Mouse (Mus musculus): ENCODE measurements around the gene Gja6. TPM values are rescaled to one million over a fixed set of nuclear protein-coding genes. Genes with fewer than 3 reads are reported as not detected.

Gene Gja6
- 0.03 and 0.04 TPM in 2 replicates for polyA plus RNA-seq (2012; rRNA removed)

DNA sequence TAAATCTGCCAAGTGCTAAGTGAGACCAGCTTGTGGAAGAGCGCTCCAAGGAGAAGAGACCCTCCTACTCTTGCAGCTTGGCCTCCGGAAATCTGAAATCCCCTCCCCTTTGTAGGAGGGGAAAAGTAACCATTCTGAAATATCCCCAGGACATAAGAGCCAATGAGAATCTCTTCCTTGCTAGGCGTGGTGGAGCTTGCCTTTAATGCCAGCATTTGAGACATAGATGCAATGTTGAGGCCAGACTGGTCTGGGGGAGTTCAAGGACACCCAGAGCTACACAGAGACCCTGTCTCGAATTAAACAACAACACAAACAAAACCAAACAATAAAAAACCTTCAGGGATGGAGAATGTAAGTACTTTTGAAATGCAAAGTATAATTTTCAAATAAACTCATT is at the start of gene Gja6:
Gene Gja6, minus strand, starts transcription at position 101 of the 400 bp plus-strand sequence.
- Histone ChIP-seq H3K4me1 (ENCODE audit: control insufficient read depth, insufficient read depth, low read length) (no peaks in the 10 kb centered on the region), H3K27me3 (replicated peaks; ENCODE audit: control insufficient read depth, insufficient read depth, low read length) (no peaks in the 10 kb centered on the region), H3K36me3 (ENCODE audit: control insufficient read depth, insufficient read depth, low read length) (no peaks in the 10 kb centered on the region), H3K27ac (ENCODE audit: insufficient read depth, low read depth, low read length) (no peak within 1 kb of the TSS), H3K4me3 (ENCODE audit: insufficient read depth, low read depth, low read length) (no peak within 1 kb of the TSS)
- TF ChIP-seq CTCF (conservative IDR thresholded peaks at IDR 0.05; ENCODE audit: insufficient read depth, insufficient read length, low read depth, low read length) (no peak), POLR2A (IDR thresholded peaks at IDR 0.05; ENCODE audit: low read depth, low read length) (no peak)
- WGBS, result 78% methylated on average over 4 of the region's 4 CpGs
- DNase-seq, result no peak

DNA sequence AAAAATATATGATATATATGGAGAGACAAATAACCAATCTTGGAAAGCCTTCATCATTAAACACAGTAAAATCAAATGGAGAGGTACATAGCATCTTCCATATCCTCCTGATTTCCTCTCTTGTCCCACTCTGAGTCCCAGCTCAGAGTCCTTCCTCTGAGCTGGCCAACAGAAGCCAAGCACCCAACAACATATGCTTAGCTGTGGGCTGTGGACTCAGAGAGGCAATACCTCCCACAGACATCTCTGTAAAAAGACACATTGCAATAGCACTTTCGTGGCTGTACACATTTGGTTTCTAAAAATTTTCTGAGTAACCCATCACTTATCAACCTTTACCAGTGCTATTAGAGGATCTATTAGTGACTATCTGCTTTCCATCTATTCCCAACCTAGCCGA is 42.7 kb upstream of the Gja6 start:
- Histone ChIP-seq H3K4me3 (ENCODE audit: insufficient read depth, low read depth, low read length) (no peak overlapping the region), H3K27ac (ENCODE audit: insufficient read depth, low read depth, low read length) (no peak overlapping the region), H3K27me3 (replicated peaks; ENCODE audit: control insufficient read depth, insufficient read depth, low read length) (no peaks in the 10 kb centered on the region), H3K36me3 (ENCODE audit: control insufficient read depth, insufficient read depth, low read length) (no peaks in the 10 kb centered on the region), H3K4me1 (ENCODE audit: control insufficient read depth, insufficient read depth, low read length) (no peaks in the 10 kb centered on the region; the same call in 1 of the 2 replicates)
- TF ChIP-seq CTCF (conservative IDR thresholded peaks at IDR 0.05; ENCODE audit: insufficient read depth, insufficient read length, low read depth, low read length) (no peak), POLR2A (IDR thresholded peaks at IDR 0.05; ENCODE audit: low read depth, low read length) (no peak)
- 86% methylated on average over 2 of the region's 2 CpGs for WGBS
- no peak for DNase-seq

DNA sequence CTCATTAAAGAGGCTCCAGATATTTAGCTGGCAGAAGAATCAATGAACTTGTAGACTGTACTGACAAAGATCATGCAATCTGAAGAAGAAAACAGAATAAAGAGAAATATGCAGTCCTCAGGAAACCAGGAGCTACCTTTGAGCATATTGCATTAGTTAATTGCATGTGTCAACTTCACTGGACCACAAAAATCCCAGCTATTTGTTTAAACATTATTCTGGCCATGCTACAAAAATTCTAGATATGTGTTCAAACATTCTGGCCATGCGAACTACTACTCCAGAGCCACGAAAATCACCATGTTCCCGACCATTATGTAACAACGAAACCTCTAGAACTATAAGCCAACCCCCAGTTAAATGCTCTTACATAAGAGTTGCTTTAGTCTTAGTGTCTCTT is 37.9 kb upstream of the Gja6 start:
- no peaks in the 10 kb centered on the region; the same call in 1 of the 2 replicates for H3K4me1 ChIP-seq (ENCODE audit: control insufficient read depth, insufficient read depth, low read length)
- H3K36me3 ChIP-seq (ENCODE audit: control insufficient read depth, insufficient read depth, low read length), result no peaks in the 10 kb centered on the region
- 37% methylated on average over 4 of the region's 4 CpGs for WGBS
- H3K27ac ChIP-seq (ENCODE audit: insufficient read depth, low read depth, low read length), result no peak overlapping the region
- TF ChIP-seq CTCF (conservative IDR thresholded peaks at IDR 0.05; ENCODE audit: insufficient read depth, insufficient read length, low read depth, low read length), result no peak
- TF ChIP-seq POLR2A (IDR thresholded peaks at IDR 0.05; ENCODE audit: low read depth, low read length), result no peak
- peak; percentile 4 for DNase-seq
- H3K4me3 ChIP-seq (ENCODE audit: insufficient read depth, low read depth, low read length), result no peak overlapping the region
- no peaks in the 10 kb centered on the region for H3K27me3 ChIP-seq (replicated peaks; ENCODE audit: control insufficient read depth, insufficient read depth, low read length)

DNA sequence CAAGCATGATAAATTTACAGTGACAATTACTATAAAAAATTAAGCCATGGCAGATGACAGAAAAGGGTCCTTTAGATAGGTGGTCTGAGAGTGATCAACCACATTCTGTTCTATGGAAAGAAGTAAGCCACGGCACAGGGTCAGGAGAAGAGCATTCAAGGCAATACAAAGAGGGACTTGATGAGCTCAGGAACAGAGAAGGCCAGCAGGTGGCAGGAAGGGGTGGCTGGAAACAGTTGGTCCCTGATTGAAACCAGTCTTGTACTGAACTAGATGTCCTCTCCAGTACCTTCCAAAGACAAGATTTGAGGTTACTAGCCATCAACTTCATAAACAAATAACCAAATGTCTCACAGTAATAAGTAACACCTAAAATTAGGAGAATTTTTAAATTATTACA is 28.7 kb upstream of the Gja6 start:
- peak; percentile 22 for DNase-seq
- TF ChIP-seq CTCF (conservative IDR thresholded peaks at IDR 0.05; ENCODE audit: insufficient read depth, insufficient read length, low read depth, low read length) (peak; percentile 49), POLR2A (IDR thresholded peaks at IDR 0.05; ENCODE audit: low read depth, low read length) (no peak)
- Histone ChIP-seq H3K27ac (ENCODE audit: insufficient read depth, low read depth, low read length) (no peak overlapping the region), H3K36me3 (ENCODE audit: control insufficient read depth, insufficient read depth, low read length) (no peaks in the 10 kb centered on the region), H3K27me3 (replicated peaks; ENCODE audit: control insufficient read depth, insufficient read depth, low read length) (no peaks in the 10 kb centered on the region), H3K4me1 (ENCODE audit: control insufficient read depth, insufficient read depth, low read length) (no peaks in the 10 kb centered on the region), H3K4me3 (ENCODE audit: insufficient read depth, low read depth, low read length) (no peak overlapping the region)
- WGBS, result 35% methylated on average over 1 of the region's 1 CpGs

DNA sequence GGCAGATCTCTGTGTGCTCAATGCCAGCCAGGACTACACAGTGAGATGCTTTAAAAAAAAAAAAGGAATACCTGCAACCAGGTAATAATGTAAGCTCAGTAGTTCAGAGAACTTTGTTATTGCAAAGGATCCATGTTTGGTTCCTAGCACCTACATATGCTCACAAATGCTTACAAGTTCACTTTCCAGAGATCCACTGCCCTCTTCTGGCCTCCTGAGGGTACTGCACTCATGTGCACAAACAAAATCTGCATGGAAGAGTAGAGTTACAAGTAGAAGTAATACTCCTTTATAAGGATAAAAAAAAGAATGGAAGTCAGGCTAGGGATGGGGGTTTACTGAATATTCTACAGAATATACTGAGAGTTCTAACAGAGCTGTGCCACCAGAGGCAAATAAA is 23.8 kb upstream of the Gja6 start:
- Histone ChIP-seq H3K27me3 (replicated peaks; ENCODE audit: control insufficient read depth, insufficient read depth, low read length) (no peaks in the 10 kb centered on the region), H3K36me3 (ENCODE audit: control insufficient read depth, insufficient read depth, low read length) (no peaks in the 10 kb centered on the region), H3K27ac (ENCODE audit: insufficient read depth, low read depth, low read length) (no peak overlapping the region), H3K4me1 (ENCODE audit: control insufficient read depth, insufficient read depth, low read length) (no peaks in the 10 kb centered on the region), H3K4me3 (ENCODE audit: insufficient read depth, low read depth, low read length) (no peak overlapping the region)
- 0 out of 2 replicates have a peak, but pooled peaks have one; percentile 3 for TF ChIP-seq CTCF (conservative IDR thresholded peaks at IDR 0.05; ENCODE audit: insufficient read depth, insufficient read length, low read depth, low read length)
- no peak for TF ChIP-seq POLR2A (IDR thresholded peaks at IDR 0.05; ENCODE audit: low read depth, low read length)
- no peak for DNase-seq

DNA sequence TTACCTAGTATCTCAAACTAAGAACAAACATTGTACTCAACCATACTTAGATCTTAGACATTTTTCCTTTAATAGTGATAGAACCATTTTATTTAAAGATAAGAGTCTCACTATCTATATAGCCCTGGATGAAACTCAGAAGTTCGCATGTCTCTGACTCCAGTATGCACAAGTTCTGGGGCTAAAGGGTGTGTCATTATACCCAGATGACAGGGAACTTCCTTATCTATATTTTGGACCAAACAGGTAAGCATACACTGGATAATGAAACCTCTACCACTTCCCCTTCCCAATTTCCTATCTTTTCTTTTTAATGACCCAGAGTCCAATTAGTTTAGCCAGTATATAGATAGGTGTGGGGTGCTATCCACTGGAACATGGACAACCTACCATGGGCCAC is 22.0 kb upstream of the Gja6 start:
- H3K4me3 ChIP-seq (ENCODE audit: insufficient read depth, low read depth, low read length), result no peak overlapping the region
- H3K27ac ChIP-seq (ENCODE audit: insufficient read depth, low read depth, low read length), result no peak overlapping the region
- no peaks in the 10 kb centered on the region for H3K36me3 ChIP-seq (ENCODE audit: control insufficient read depth, insufficient read depth, low read length)
- no peaks in the 10 kb centered on the region for H3K27me3 ChIP-seq (replicated peaks; ENCODE audit: control insufficient read depth, insufficient read depth, low read length)
- TF ChIP-seq CTCF (conservative IDR thresholded peaks at IDR 0.05; ENCODE audit: insufficient read depth, insufficient read length, low read depth, low read length) (no peak), POLR2A (IDR thresholded peaks at IDR 0.05; ENCODE audit: low read depth, low read length) (no peak)
- no peak for DNase-seq
- WGBS, result 97% methylated on average over 1 of the region's 1 CpGs
- H3K4me1 ChIP-seq (ENCODE audit: control insufficient read depth, insufficient read depth, low read length), result no peaks in the 10 kb centered on the region

GRCm38 (mm10) chrX:160919022-160919637 is 12.3 kb upstream of the Gja6 start:
- TF ChIP-seq CTCF (conservative IDR thresholded peaks at IDR 0.05; ENCODE audit: insufficient read depth, insufficient read length, low read depth, low read length) (no peak), POLR2A (IDR thresholded peaks at IDR 0.05; ENCODE audit: low read depth, low read length) (no peak)
- WGBS, result 96% methylated on average over 3 of the region's 3 CpGs
- DNase-seq, result no peak
- Histone ChIP-seq H3K4me3 (ENCODE audit: insufficient read depth, low read depth, low read length) (no peak overlapping the region), H3K36me3 (ENCODE audit: control insufficient read depth, insufficient read depth, low read length) (no peaks in the 10 kb centered on the region), H3K27me3 (replicated peaks; ENCODE audit: control insufficient read depth, insufficient read depth, low read length) (no peaks in the 10 kb centered on the region), H3K27ac (ENCODE audit: insufficient read depth, low read depth, low read length) (no peak overlapping the region), H3K4me1 (ENCODE audit: control insufficient read depth, insufficient read depth, low read length) (no peaks in the 10 kb centered on the region)
